Mouse (Mus musculus) fibroblast of lung, adult 2 months (primary cell): ENCODE results near the gene Eif3k.
A peak's percentile ranks its signal among the peaks of the same experiment; 100 is the strongest.

Experiments
- DNase-seq: peaks from one replicate; pipeline ENCODE4 v3.0.0-alpha.2; 2011; ENCODE audit warnings: low read depth

The Eif3k gene

DNA sequence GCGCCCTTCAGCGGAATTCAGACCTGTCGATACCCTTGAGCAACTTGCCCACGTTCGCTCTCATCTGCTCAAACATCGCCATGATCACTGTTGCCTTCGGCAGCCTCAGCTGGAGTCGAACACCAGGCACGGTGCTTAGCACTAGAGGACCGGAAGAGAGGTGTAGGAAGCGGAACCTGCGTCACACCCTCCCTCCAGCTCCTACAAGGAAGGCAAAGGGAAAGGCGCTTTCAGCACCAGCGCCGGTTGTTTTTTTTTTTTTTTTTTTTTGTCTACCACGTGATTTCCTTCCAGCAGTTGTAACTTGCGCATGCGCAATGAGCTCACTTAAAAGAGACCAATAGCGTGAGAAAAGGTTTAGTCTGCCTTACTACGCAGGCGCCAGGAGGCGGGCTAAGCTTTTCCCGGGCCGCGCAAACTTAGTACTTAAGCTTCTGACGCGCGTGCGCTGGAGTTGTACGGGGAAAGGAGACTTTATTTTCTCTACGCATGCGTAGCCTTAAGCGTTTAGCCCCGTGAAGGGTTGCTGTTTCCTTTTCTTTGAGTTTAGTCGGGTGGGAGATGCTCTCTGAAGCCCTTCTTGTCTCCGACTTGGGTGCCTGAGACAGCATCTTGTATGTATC, at the start of gene Eif3k, which contains the start of gene Map4k1:
Gene Eif3k, minus strand, starts transcription at position 214 of the 623 bp plus-strand sequence.
Gene Map4k1, plus strand, starts transcription at position 400 of the 623 bp plus-strand sequence.
- DNase-seq: peak; percentile 98

DNA sequence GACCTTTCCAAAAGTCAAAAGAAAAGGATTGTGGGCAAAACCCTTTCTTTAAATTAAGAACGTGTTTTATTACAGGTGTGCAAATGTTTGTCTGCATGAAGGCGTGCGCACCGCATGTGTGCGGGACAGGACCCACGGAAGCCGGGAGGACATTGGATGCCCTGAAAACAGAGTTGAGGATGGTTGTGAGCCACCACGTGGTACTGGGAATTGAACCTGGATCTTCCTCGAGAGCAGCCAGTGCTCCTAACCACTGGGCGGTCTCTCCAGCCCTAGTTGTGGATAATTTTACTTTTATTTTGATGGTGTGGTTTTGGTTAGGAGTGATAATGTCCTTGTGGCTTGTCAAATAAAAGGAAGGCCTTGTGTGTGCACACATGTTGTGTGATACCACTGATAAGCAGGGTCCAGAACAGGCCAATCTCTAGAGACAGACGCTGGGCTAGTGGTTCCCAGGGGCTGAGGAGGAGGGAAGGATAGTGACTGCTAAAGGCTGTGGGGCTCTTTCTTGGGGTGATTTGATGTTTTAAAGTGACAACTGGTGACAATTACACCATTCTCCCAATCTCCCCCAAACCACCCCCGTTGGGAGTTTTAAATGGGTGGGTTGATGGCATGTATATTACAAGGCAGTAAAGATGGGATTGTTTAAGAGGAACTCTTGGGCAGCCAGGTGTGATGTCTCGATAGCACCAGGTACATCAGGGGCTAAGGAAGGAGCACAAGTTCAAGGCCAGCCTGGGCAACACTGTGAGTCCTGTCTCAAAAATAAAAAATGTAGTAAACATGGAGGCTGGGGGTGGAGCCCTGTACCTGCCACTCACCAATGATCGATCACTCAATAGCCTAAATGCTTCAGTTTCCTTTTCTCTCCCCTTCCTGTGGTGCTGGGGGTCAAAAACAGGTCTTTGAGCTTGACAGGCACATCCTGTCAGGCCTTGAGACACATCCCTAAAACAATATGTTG, 48.3 kb upstream of the Eif3k start:
- no peak for DNase-seq

DNA sequence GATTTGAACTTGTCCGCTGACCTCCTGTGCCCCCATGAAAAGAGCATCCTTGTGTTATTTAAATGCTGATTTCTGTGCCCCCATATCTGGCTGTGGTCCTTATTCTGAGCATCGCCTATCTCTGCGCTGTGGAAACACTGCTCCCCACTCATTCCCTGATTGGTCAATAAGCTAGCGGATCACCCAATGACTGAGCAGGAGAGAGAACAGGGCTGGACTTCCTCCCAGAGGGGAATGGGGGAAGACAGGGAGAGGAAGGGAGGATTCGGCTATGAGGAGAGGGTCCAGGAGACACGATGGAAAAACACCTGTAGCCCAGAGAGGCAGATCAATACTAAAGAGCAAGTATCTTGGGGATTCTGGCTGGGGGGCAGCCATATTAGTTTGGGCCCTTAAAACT, 47.1 kb upstream of the Eif3k start:
- DNase-seq: no peak

DNA sequence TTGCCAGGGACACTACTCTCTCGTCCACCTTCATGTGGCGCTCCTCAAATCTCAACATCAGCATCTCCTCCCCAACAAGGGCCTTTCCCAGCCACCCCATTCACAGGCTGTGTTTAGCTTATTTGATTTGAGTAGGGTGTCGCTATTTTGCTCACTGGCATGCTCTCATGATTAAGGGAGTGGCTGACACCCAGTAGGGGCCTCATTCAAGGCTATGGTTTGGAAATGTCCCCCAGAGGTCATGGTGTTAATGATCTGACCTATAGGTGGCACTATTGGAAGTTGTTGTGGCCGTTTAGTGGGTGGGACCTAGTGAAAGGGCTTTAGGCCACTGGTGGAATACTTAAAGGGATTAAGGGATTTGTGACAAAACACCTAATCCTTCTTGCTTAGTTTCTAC, 45.1 kb upstream of the Eif3k start:
- DNase-seq: no peak

DNA sequence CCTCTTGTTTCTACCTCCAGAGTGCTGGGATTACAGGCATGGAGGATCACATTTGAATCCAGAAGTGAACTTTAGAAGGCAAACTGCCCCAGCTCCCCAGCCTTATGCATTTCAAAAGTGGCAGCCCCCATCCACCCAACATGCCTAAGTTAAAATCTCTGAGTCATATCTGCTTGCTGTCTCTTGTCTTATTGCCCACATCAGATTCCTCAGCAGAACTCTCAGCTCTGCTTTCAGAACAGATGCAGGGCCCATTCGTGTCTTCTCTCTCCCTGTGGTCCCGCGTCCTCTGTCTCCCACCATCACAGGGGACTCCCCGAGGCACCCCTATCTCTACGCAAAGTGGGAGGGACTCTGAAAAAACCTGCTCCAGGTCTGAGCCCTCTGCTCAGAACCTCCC, 44.5 kb upstream of the Eif3k start:
- no peak for DNase-seq

DNA sequence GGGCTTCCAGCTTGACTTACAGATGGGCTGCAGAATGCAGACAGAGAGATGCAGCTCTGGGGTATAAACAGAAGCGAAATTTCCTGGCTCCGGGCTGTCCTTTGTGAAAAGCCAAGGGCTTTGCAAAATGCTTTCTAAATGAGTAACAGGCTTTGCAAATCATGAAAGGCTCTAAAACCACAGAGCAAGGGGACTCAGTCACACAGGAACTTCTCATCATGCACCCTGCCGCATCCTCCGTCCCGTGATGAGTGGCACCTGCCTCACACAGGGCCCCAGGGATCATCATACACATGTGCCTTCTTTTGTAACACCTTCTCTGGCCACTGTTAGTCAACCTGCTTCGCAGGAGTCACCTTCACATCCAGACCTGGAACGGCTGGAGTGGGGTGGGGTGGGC, 43.9 kb upstream of the Eif3k start:
- no peak for DNase-seq

DNA sequence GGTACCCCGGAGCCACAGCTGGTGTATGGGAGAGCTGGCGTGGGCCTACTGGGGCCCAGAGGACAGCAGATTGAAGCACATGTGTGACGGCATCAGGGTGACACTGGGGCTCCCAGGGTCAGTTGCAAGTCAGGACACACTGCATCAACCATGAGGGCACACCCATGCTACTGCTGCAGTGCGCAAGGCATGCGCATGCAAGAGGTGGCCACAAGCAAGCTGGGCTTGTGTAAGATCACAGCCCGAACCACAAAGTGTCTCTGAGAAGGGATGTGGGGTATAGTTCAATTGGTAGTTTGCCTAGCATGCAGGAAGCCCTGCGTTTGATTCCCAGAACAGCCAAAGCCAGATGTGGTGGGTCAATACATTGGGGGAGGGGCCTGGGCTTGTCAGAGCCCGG, 41.9 kb upstream of the Eif3k start:
- no peak for DNase-seq

DNA sequence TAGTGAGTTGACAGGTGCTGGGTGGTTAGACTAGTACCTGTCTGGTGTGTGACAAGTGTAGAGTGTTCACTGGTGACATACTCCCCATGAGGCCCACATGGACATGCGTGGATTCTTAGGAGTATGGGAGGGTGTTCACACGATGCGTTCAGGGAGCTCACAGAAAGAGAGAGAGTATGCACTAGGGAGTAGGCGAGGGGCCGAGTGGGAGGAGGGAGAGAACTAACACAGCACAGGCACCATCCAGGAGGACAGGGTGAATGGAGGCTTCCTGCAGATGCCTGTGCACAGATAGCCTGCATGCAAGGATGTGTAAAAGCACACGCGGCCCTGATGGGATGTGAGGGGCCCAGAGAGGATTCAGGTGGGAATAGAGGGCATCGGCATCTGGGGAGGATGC, 40.8 kb upstream of the Eif3k start:
- no peak for DNase-seq

DNA sequence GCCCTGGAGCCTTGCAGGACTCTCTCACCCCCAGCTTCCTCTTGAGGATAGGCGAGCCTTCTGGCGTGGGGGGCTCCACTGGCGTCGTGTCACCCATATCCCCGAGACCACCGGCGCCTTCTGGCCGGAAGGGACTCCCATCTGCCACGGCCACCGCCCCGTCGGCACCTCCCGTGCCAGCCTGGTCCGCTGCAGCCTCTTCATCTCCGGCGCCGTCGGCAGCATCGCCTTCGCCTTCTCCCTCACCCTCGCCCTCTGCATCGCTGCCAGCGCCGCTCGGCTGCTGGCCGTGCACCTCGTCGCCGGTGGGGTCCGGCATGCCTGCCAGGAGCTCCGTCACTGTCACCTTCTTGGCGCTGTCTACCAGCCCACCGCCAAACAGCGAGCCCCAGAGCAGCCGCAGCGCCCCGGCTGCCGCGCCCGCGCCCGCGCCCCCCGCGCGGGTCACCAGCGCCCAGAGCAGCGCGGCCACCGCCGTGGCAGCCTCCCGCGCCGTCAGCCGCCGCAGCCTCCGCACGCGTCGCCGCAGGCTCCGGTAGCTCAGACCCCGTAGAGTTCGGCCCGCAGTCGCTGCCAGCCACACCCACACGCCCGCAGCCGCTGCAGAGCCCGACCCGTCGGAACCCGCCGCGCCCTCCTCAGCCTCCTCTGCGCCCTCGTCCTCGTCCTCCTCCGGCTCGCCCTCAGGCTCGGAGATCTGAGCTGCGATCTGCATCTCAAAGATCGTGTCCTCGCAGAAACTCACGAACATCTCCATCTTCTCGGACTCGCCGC, 38.0 kb upstream of the Eif3k start:
- no peak for DNase-seq

DNA sequence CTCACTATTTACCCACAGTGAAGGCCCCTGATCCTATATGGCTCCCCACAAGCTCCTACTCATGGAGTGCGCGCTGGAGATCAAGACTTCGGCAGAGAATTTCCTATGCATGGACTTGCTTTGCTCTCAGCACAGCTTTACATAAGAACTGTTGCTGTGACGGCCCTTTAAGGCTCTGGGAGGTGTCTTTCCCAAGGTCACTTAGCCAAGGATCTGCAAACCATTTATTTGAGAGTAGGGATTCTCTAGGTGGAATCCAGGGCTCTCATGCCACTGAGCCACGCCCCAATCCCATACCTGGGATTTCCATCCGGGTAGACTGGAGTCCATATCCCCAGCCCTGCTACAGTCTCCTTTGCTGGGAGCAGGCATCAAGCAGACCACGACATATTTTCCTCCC, 35.6 kb upstream of the Eif3k start:
- DNase-seq: no peak

DNA sequence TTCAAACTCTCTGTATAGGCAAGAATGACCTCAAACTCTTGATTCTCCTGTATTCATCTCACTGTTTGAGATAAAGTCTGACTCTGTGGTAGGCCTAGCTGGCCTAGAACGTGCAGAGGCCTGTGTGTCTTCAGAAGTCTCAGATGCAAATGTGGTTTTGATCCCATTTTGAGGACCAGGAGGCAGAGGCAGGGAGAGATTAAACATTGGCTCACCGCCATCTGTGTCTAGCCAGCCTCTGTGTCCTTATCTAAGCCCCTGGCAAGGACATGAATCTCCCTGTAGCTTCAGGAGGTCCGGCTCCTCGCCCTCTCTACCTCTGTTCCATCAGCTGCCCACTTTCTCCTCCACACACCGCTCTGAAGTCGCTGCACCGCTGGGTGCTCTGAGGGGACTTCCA, 34.8 kb upstream of the Eif3k start:
- DNase-seq: no peak

DNA sequence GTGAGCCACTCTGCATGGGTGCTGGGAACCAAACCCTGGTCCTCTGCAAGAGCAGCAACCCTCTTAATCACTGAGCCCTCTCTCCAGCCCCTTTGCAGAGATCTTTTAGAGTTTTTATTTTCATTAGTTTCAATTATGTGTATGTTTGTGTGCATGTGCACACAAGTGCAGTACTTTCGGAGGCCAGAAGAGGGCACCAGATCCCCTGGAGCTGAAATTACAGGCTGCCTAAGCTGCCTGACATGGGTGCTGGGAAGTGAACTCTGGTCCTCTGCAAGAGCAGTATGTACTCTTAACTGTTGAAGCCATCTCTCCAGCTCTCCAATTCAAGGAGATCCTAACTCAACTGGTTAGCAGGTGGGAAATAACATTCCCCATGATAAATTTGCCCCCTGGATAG, 33.3 kb upstream of the Eif3k start:
- no peak for DNase-seq

DNA sequence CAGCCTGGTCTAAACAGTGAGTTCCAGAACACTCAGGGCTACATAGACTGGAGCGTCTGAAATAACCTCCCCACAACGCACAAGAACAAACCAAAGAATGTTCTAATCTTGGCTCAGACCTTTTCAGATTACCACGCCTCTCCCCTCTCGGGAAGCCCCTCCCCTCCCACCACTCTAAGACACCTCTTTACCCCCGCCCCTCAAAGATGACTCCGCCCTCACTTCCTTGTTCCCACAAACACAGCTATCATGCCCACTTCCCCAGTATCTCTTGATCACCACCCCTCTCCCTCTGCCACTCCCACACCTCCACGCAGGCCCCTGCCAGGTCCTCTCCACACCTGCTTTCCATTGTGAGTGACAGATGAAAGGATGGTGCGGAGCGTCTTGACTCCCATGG, 27.1 kb upstream of the Eif3k start:
- DNase-seq: no peak

DNA sequence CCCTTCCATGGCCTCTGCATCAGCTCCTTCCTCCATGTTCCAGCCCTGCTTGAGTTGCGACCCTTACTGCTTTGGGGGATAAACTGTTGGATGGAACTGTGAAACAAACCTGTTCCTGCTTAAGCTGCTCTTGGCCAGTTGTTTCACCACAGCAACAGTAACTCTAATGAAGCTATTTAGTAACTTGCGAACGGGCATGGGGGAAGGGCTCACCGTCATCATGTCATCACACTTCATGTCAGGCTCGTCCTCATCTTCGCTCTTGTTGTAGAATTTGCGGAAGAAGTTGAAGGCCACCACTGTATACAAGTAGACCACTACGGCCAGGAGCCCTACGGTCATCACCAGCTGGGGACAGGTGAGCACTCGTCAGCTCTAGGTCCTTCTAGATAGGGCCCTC, 26.5 kb upstream of the Eif3k start:
- no peak for DNase-seq

DNA sequence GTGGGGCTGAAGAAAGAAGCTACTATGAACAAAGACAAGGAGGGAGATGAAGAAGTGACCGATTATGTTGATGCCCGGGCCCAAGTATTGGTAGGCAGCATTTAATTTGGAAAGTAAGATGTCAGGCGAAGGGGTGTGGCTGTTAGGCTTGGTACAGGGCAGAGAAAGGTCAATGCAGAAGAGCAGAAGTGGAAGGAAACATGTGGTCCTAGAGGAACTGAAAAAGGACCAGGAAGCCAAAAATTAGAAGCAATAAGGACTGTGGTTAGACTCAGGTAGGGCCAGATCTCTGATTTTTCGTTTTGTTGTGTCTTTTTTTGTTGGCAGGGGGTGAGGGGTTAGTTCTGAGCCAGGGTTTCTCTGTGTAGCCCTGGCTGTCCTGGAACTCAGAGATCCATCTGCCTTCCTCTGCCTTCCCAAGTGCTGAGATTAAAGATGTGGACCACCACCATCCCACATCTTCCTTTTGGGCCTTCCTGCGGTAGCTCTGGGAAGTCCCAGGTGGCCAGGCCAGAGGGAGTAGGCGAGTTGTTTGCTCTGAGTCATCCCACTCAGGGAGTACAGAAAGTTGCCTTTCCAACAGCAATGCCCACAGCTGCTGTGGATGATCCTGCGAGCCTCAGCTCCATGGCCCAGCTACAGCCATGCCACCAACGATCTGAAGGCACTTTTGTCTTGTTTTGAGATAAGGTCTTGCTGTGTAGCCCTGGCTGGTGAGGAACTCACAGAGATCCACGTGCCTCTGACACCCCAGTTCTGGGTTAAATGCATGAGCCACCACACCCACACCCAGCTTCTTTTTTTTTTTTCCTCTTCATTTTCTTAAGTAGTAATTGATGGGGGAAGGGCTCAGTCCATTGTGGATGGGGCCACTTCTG, 25.8 kb upstream of the Eif3k start:
- no peak for DNase-seq

DNA sequence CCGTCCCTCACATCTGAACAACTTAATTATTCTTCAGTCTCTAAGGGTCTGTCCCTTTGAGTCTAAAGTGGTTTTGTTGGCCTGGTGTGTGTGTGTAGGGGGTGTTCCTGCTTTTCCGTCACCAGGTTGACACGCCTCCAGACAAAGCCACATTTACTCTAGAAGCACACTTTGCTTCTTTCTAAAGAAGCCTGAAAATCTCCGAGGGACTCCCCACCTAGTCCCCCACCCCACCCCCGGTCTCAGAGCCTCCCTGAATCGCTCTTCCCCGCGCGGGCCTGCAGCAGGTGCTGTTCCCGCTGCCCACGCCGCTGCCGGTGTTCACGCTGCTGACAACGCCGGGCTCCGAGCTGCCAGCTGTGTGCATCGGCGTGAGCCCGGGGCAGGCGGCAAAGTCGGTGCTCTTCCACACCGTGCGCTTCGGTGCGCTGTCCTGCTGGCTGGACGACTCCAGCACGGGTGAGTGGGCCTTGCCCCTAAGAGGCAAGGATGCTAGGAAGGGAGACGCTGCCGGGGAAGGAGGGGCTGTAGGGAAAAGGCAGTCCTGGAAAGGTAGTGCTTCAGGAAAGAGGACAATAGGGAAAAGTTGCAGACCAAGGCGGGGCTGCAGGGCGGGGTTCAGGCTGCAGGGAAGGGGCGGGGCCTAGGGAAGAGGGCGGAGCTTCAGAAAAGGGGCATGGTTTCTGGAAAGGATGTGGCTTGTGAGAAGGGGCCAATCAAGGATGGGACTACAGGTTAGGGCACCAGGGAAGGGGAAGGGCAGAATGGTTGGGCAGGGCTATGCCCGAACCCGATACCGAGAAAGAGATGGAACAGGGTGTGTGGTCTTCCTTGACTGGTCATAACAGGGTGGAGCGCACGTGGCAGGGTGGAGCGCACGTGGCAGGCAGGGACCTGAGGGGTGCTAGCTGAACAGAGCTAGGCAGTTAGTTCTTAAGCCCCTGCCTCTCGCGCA, 19.3 kb upstream of the Eif3k start:
- DNase-seq: no peak

DNA sequence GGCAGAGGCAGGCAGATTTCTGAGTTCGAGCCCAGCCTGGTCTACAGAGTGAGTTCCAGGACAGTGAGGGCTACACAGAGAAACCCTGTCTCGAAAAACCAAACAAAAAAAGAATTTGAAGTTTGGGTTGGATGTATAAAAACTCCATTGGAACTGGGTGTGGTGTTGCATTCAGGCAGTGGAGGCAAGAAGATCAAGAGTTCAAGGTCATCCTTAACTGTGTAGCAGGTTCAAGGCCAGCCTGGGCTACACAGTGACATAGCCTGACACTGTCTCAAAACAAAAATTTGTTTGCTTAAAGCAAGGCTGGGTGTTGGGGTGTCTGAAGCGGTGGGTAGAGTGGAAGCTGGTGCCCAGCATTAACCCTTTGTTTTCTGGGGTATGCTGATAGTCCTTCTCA, 11.7 kb upstream of the Eif3k start:
- no peak for DNase-seq

DNA sequence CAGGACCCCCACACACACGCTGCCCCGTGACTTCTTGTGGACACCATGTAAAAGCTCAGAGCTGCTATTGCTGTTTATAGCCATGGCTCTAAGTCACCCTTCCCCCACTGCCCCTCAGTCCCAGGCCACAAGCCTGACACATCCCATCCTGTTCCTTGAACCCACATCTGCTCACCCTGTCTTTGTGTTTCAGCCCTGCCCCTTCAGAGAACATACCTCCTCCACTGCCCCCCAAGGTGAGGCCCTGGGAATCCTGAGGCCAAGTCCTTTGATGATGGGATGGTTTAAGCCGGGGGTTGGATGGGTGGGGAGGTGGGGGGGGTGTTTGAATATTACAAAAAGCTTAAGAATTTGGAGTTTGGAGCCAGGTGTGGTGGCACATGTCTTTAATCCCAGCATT, 11.3 kb upstream of the Eif3k start:
- DNase-seq: no peak

DNA sequence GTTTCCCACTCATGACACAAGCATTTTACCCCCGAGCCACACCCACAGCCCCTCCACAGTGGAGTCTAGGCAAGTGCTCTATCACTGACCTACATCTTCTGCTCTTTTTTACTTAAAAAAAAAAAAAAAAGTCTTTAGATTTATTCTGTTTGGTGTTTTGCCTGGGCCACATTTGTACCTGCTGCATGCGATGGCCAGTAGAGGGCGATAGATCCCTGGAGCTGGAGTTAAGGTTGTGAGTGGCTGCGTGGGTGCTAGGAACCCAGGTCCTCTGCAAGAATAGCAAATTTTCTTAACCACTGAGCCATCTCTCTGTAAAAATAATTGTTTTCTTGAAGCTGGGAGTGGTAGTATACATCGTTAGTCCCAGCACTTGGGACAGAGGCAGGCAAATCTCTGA, 10.0 kb upstream of the Eif3k start:
- DNase-seq: no peak

DNA sequence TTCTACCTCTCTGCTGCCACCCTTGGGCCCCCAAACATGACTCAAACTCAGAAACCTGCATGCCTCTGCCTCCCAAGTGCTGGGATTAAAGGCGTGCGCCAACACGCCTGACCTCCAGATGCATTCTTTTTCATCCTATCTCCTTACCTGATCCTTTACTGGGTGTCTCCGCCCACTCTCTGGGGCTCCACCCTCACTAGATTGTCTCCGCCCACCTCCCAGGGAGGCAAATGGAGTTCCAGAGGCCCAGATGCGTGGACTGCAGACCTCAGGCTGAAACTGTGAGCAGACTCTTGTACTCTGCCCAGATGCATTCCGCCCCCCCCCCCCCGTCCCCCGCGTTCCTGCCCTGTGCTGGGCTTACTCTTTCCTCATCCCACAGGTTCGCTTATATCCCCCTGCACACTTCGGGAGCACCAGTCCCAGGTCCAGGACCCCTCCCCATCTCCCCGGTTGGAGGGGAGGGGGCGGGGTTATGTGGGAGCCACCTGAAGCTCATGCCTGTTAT, 9.2 kb upstream of the Eif3k start:
- no peak for DNase-seq
